Mouse (Mus musculus) CH12.LX (cell line): Measurements from ENCODE around the gene Uba3. TPM values are rescaled to one million over a fixed set of nuclear protein-coding genes. Genes with fewer than 3 reads are reported as not detected.

ENCODE experiments used
- DNase-seq: peaks from one replicate; pipeline ENCODE4 v3.0.0-alpha.2; 2013; ENCODE audit errors: extremely low read depth
- H3K27ac ChIP-seq: 2 replicates; pipeline ENCODE4 v1.5.1; 2012; ENCODE audit warnings: low read depth, mild to moderate bottlenecking, control low read depth, moderate library complexity; ENCODE audit not compliant: insufficient read depth
- H3K27me3 ChIP-seq: replicated peaks from 2 replicates; pipeline ENCODE3; 2012; ENCODE audit warnings: inconsistent platforms
- H3K36me3 ChIP-seq, 2 experiments: replicated peaks in 1 of 2; 2 replicates each; pipeline versions ENCODE3 to v1.6.1; 2012; ENCODE audit warnings: inconsistent platforms in 1 of 2, low read length in 1 of 2, mild to moderate bottlenecking in 1 of 2, mixed read lengths in 1 of 2, moderate library complexity in 1 of 2; ENCODE audit not compliant: control insufficient read depth in 1 of 2, insufficient read depth in 1 of 2
- H3K4me1 ChIP-seq, 2 experiments: 2 replicates each; pipeline ENCODE4 v1.6.1; 2012; ENCODE audit warnings: inconsistent platforms in 1 of 2, moderate library complexity in 1 of 2; ENCODE audit not compliant: insufficient read depth in 2 of 2, control insufficient read depth in 1 of 2
- H3K4me2 ChIP-seq: 2 replicates; pipeline ENCODE4 v1.6.1; 2012; ENCODE audit warnings: low read depth, mild to moderate bottlenecking, control low read depth; ENCODE audit not compliant: poor library complexity, insufficient read depth, severe bottlenecking
- H3K4me3 ChIP-seq, 3 experiments: fragments of 150-350 bp in 1 of 3; sonication (generic) in 1 of 3; replicated peaks in 1 of 3; 2 replicates each; pipeline versions ENCODE3 to v1.5.1; 2011 to 2012; ENCODE audit warnings: low read depth in 2 of 3, low read length in 2 of 3, mild to moderate bottlenecking in 2 of 3, moderate library complexity in 2 of 3, control low read depth in 1 of 3, improper control_type of control experiment in 1 of 3, inconsistent platforms in 1 of 3, mixed read lengths in 1 of 3; ENCODE audit not compliant: poor library complexity in 1 of 3
- H3K79me2 ChIP-seq: replicated peaks from 2 replicates; pipeline ENCODE4 v1.6.1; 2012; ENCODE audit warnings: mild to moderate bottlenecking, moderate library complexity; ENCODE audit not compliant: control insufficient read depth, poor library complexity, insufficient read depth, severe bottlenecking; ENCODE audit errors: extremely low read depth
- H3K9ac ChIP-seq: 2 replicates; pipeline ENCODE4 v1.6.1; 2012; ENCODE audit warnings: low read depth, mild to moderate bottlenecking, control low read depth, moderate library complexity; ENCODE audit not compliant: insufficient read depth
- H3K9me3 ChIP-seq: replicated peaks from 2 replicates; pipeline ENCODE3; 2012; ENCODE audit warnings: low read length, inconsistent platforms, mixed read lengths
- BHLHE40 ChIP-seq: IDR thresholded peaks from 2 replicates; pipeline ENCODE4 v1.6.1; 2011; ENCODE audit warnings: mild to moderate bottlenecking, low read depth, low read length, improper control_type of control experiment
- ELF1 ChIP-seq: IDR thresholded peaks from 2 replicates; pipeline ENCODE4 v1.6.1; 2014; ENCODE audit warnings: low read depth, mild to moderate bottlenecking, inconsistent platforms, low read length, improper control_type of control experiment
- ETS1 ChIP-seq: conservative IDR thresholded peaks from 2 replicates; pipeline ENCODE4 v1.6.1; 2012; ENCODE audit warnings: low read depth, mild to moderate bottlenecking, inconsistent platforms, low read length, improper control_type of control experiment, moderate library complexity
- GABPA ChIP-seq: IDR thresholded peaks from 2 replicates; pipeline ENCODE4 v1.6.1; 2012; ENCODE audit warnings: low read depth, low read length, improper control_type of control experiment, inconsistent platforms; ENCODE audit not compliant: insufficient replicate concordance
- IRF4 ChIP-seq: IDR thresholded peaks from 2 replicates; pipeline ENCODE4 v1.6.1; 2014; ENCODE audit warnings: low read depth, mild to moderate bottlenecking, inconsistent platforms, low read length, improper control_type of control experiment
- KAT2A ChIP-seq: IDR thresholded peaks from 2 replicates; pipeline ENCODE4 v1.6.1; 2012; ENCODE audit warnings: low read length, improper control_type of control experiment, inconsistent platforms; ENCODE audit not compliant: insufficient replicate concordance
- MAX ChIP-seq: IDR thresholded peaks from 2 replicates; pipeline ENCODE4 v1.6.1; 2011; ENCODE audit warnings: low read length, improper control_type of control experiment
- MAZ ChIP-seq: IDR thresholded peaks from 2 replicates; pipeline ENCODE4 v1.6.1; 2012; ENCODE audit warnings: low read depth, mild to moderate bottlenecking, inconsistent platforms, low read length, improper control_type of control experiment, moderate library complexity
- MXI1 ChIP-seq: IDR thresholded peaks from 2 replicates; pipeline ENCODE4 v1.6.1; 2011; ENCODE audit warnings: mild to moderate bottlenecking, low read depth, low read length, improper control_type of control experiment
- NELFE ChIP-seq: IDR thresholded peaks from 2 replicates; pipeline ENCODE4 v1.6.1; 2011; ENCODE audit warnings: low read depth, low read length, improper control_type of control experiment
- PAX5 ChIP-seq: IDR thresholded peaks from 2 replicates; pipeline ENCODE4 v1.6.1; 2012; ENCODE audit warnings: low read length, inconsistent platforms, mixed read lengths
- POLR2A ChIP-seq: IDR thresholded peaks from 2 replicates; pipeline ENCODE4 v1.6.1; 2011; ENCODE audit warnings: low read depth, mild to moderate bottlenecking, improper control_type of control experiment, low read length
- TCF12 ChIP-seq: IDR thresholded peaks from 2 replicates; pipeline ENCODE4 v1.6.1; 2014; ENCODE audit warnings: low read depth, mild to moderate bottlenecking, inconsistent platforms, low read length, improper control_type of control experiment
- USF1 ChIP-seq: IDR thresholded peaks from 2 replicates; pipeline ENCODE4 v1.6.1; 2014; ENCODE audit warnings: low read depth, mild to moderate bottlenecking, inconsistent platforms, low read length, improper control_type of control experiment
- USF2 ChIP-seq: conservative IDR thresholded peaks from 2 replicates; pipeline ENCODE4 v1.6.1; 2011; ENCODE audit warnings: low read depth, low read length, improper control_type of control experiment
- ZKSCAN1 ChIP-seq: IDR thresholded peaks from 2 replicates; pipeline ENCODE4 v1.6.1; 2012; ENCODE audit warnings: low read depth, inconsistent platforms, low read length, improper control_type of control experiment, borderline replicate concordance
- ZMIZ1 ChIP-seq: IDR thresholded peaks from 2 replicates; pipeline ENCODE4 v1.6.1; 2012; ENCODE audit warnings: low read depth, mild to moderate bottlenecking, inconsistent platforms, low read length, improper control_type of control experiment
- ZNF384 ChIP-seq: IDR thresholded peaks from 2 replicates; pipeline ENCODE4 v1.6.1; 2012; ENCODE audit warnings: low read depth, low read length, improper control_type of control experiment, inconsistent platforms
- dilution Hi-C: fragments of 300-500 bp; cut with MboI; formaldehyde crosslinking; loops from 2 replicates; pipeline ENCODE4 v1.14.3; 2020; ENCODE audit warnings: low sequenced_read_pairs; ENCODE audit not compliant: extremely low pct_unique_long_range_greater_than_20kb, extremely low pct_ligation_motif_present
- in situ Hi-C: fragments of 300-500 bp; cut with MboI; formaldehyde crosslinking; loops from 3 replicates; pipeline ENCODE4 v1.14.3; 2019; ENCODE audit warnings: low sequenced_read_pairs, low pct_ligation_motif_present, low pct_unique_long_range_greater_than_20kb, mixed read lengths
- polyA plus RNA-seq: library from polyadenylated mRNA; unstranded; fragments of >175 nt; gene quantifications from 2 replicates; pipeline ENCODE4 v1.2.1, GENCODE M21; 2012; ENCODE audit warnings: low read depth; ENCODE audit not compliant: insufficient read length
- total RNA-seq, 2 experiments: library from RNA; depleted of rRNA; stranded (reverse); fragments of 300-350 nt in 1 of 2; fragments of >200 nt in 1 of 2; gene quantifications; 2 replicates each; pipeline ENCODE4 v1.2.3; 2012 to 2014

Gene Uba3
- total and polyA plus RNA-seq, 3 experiments, result 52.7 to 106 (median 55.6) TPM

GRCm38 (mm10) chr6:97144359-97144758, 61.1 kb downstream of the Uba3 start:
- no peaks in the 10 kb centered on the region for H3K27me3 ChIP-seq
- dilution Hi-C loops (no loop called here), in situ Hi-C loops (no loop called here)
- TF ChIP-seq NELFE, result no peak
- H3K27ac ChIP-seq, result no peak overlapping the region
- H3K4me2 ChIP-seq, result no peak overlapping the region
- H3K9ac ChIP-seq, result no peak overlapping the region
- H3K9me3 ChIP-seq, result no peaks in the 10 kb centered on the region
- peaks cover 32 to 68% of the 10 kb centered on the region in 2 experiments for H3K36me3 ChIP-seq
- H3K4me3 ChIP-seq, result no peak overlapping the region
- peaks cover 3 to 27% of the 10 kb centered on the region in 2 experiments; a peak in 3 of 4 replicates for H3K4me1 ChIP-seq
- no peak for DNase-seq
- H3K79me2 ChIP-seq, result no peaks in the 10 kb centered on the region

GRCm38 (mm10) chr6:97142611-97143010, 62.8 kb downstream of the Uba3 start:
- Histone ChIP-seq H3K9me3 (no peaks in the 10 kb centered on the region), H3K36me3 (peaks cover 34 to 73% of the 10 kb centered on the region in 2 experiments), H3K27me3 (no peaks in the 10 kb centered on the region), H3K79me2 (no peaks in the 10 kb centered on the region), H3K4me2 (no peak overlapping the region), H3K4me3 (no peak overlapping the region), H3K27ac (no peak overlapping the region), H3K4me1 (peaks cover 2 to 16% of the 10 kb centered on the region in 2 experiments; a peak in 3 of 4 replicates), H3K9ac (no peak overlapping the region)
- TF ChIP-seq TCF12 (no peak), GABPA (no peak), IRF4 (no peak), KAT2A (no peak), MAZ (no peak), MAX (no peak), USF2 (no peak), ZMIZ1 (no peak), BHLHE40 (no peak), ELF1 (no peak)
- dilution Hi-C loops, result no loop called here
- DNase-seq, result no peak
- in situ Hi-C loops, result no loop called here

GRCm38 (mm10) chr6:97141811-97142210, 63.6 kb downstream of the Uba3 start:
- Histone ChIP-seq H3K4me2 (no peak overlapping the region), H3K4me3 (no peak overlapping the region), H3K27ac (no peak overlapping the region), H3K27me3 (no peaks in the 10 kb centered on the region), H3K9ac (no peak overlapping the region), H3K4me1 (peaks cover 0 to 10% of the 10 kb centered on the region in 2 experiments; a peak in 2 of 4 replicates), H3K9me3 (no peaks in the 10 kb centered on the region), H3K79me2 (no peaks in the 10 kb centered on the region), H3K36me3 (peaks cover 34 to 71% of the 10 kb centered on the region in 2 experiments)
- DNase-seq, result no peak
- TF ChIP-seq USF1 (no peak), MAZ (no peak), PAX5 (no peak), ZNF384 (no peak), POLR2A (no peak), MXI1 (no peak), ETS1 (no peak), GABPA (no peak), ZKSCAN1 (no peak)
- in situ Hi-C loops (no loop called here), dilution Hi-C loops (no loop called here)
